Mouse (Mus musculus) mesoderm, embryonic 11.5 days (tissue): ENCODE results near the gene Tbc1d17.

Source experiments
- DNase-seq: peaks from one replicate; pipeline ENCODE4 v3.0.0-alpha.2; 2012; ENCODE audit warnings: low read depth, low spot score

Gene Tbc1d17

DNA sequence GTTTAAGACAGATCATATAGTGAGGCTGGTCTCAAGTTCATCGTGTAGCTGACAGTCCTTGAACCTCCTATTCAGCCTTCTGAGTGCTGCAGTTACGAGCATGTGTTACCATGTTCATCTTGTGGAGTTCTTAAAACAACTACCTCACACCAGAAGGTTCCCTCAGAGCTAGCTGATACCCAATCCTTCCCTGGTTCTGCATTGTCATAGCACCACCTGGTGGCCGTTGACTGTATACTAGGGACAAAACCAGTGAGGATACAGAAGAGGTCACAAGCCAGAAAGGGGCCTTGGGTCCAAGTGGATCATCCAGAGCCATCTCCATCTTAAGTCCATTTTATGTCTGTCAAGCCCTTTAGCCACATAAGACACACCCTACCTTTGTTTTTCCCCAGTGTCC is 24.0 kb downstream of the Tbc1d17 start:
- peak; percentile 79 for DNase-seq

DNA sequence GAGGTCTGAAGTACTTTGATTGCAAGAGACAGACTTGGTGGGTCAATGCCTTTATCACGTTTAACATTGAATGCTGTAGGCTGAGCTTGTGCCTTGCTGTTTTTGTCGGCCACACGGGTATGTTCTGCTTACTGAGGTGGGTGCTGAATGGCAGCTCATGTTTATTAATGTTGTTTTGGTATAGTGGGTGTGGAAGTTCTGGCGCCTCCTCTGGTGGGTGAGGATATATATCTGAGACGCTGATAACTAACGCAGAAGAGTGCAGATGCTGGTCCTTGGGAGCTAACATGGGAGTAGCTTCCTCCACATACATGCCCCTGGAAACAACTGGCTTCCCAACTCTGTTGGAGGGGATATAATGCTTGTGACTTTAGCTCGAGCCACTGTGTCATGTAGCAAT is 25.5 kb downstream of the Tbc1d17 start:
- DNase-seq, result no peak

DNA sequence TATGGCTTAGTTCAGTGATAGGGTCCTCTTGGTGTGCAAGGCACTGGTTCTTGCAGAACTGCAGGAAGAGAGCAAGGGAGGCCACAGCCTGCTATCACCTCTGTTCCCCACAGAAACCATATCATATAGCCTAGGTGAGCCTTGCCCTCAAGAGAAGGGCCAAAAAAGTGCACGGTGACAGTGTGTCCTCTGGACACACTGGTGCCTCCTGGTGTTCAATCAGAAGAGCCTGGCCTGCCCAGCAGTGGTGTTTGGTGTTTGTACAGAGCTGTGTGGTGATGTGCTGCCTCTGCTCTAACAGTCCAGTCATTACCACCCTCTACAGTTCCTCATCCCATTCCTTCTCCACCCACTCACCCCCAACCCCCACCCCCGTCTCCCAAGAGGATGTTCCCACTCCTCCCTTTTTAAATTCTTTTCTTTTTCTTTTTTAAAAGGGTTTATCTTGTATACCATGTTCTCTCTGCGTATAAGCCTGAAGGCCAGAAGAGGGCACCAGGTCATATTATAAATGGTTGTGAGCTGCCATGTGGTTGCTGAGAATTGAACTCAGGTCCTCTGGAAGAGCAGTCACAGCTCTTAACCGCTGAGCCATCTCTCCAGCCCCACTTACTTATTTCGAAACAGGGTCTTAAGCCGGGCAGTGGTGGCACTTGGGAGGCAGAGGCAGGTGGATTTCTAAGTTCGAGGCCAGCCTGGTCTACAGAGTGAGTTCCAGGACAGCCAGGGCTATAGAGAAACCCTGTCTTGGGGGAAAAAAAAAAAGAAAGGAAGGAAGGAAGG is 27.0 kb downstream of the Tbc1d17 start:
- no peak for DNase-seq

DNA sequence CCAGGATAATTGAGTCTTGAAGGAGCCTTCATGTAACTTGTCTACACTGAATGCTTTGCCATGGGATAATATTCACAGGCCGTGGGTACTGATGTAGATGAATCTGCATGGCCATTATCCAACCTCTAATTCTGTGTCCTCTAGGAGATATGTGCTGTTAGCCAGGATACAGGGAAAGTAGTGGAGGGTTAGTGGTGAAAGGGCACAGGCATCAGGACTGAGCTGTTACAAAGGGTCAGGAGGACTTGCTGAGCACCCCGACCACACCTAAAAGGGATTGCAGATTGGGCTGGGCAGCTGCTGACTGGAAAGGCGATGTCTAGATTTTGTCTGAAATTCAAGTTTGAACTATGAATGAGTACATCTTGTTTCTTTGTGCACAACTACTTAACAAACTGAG is 28.4 kb downstream of the Tbc1d17 start:
- no peak for DNase-seq

DNA sequence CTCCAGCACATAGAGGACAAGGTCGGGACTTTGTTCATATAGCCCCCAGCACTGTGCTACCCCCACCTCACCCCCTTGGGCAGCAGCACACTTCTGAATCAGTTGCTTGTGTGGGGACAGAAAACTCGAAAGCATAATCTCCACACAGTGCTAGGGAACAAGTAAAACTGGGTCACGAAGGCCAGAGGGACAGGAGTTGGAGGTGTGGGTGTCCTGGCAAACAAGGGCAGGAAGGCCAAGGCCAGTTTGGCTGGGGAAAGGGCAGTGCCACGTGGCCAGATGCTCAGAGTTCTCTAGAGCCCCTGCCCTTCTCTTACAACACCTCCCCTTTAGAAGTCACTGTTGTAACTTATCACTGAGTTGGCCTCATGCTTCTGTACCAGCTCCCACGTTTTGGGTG is 29.0 kb downstream of the Tbc1d17 start:
- no peak for DNase-seq

DNA sequence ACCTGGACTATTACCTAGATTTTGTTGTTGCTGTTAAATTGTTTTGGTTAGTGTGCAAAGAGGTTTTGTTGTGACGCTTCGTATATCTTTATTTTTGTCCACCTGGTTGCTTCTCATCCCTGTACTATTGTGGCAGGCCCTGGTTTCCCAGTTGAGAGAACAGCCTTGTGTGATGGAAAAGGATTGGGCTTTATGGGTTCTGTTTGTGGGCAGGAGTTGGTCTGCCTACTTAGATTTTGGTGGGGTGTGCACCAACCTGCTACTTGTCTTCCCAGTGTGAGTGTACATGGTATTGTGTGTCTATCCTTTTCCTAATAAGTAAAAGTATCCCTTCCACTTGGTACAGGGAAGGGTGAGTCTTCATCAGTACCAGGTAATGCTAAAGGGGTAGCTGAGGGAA is 29.5 kb downstream of the Tbc1d17 start:
- DNase-seq, result no peak

DNA sequence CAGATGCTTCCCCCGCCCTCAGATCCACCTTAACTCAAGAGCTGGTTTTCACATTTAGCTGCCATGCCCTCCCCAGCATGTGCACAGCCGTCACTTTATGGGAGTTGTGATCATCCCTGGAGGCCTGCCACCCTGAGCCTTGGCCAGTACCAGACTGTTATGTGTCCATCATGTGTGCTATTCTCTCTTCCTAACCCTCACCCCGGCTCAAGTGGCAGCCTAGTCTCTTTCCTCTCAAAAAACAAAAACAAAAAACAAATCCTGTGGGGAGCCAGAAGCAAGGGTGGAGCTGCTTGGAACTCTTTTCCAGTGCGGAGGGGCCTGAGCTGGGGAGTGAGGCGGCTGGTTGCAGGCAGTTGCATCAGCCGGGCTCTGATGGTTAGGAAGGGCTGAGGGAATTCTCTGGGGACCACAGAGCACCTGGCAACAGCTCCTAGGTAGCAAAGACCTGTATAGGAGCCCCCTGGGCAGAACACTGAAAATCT is 30.1 kb downstream of the Tbc1d17 start:
- DNase-seq, result no peak

DNA sequence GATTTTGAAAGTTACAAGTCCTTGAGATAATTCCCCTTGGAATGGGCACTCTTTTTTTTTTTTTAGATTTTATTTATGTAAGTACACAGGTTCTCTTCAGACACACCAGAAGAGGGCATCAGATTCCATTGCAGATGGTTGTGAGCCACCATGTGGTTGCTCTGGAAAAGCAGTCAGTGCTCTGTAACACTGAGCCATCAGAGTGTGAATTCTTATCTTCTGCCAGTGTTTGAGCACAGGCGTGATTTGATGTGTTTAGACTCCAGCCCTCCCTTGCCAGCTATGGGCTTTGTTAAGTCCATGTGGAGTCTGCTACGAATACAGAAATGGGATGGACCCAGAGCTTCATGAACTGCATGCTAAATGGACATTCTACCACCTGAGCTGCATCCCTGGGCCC is 30.7 kb downstream of the Tbc1d17 start:
- no peak for DNase-seq

DNA sequence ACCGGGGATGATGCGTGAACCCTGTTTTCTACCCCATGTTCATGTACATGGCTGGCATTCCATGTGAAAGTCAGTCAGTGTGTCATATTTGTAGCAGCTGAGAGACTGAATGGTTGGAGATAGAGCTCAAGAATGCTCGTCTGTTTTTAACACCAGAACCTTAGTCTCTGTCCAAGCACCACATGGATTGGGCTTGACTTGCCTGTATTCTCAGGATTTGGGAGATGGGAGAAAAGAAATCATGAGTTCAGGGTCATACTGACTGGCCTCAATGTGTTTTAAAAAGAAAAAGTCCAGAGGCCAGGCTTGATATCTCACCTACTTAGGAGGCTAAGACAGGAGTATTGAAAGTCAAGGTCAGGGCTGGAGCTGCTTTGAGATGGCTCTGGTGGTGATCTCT is 31.4 kb downstream of the Tbc1d17 start:
- DNase-seq, result no peak

DNA sequence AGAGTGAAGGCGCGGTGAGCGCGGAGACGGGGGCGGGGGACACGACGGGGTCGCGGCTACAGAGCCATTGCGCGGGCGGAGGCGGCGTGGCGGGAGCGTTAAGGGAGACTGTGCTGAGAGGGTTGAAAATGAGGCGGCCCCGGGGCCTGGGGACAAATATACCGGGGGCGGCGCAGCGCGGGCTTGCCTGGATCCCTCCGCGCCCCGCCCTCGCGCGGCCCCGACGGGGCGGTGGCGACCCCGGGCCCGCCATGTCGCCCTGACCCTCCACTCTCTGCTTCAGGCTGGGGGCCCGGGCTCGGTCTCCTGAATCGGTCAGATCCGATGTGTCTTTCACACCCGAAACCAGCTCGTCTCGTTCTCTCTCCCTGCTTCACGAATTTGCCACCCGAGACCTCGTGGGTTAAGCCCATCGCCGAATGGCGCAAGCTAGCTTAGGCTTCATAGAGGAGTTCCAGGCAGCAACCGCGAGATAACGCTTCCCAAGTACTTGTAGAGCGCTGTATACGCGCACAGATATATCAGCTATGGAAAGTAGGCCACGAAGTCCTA is 32.3 kb downstream of the Tbc1d17 start, which contains the start of gene Atf5:
Atf5 (minus strand) TSS at position 189 of the 552 bp plus-strand sequence.
- peak; percentile 61 for DNase-seq

DNA sequence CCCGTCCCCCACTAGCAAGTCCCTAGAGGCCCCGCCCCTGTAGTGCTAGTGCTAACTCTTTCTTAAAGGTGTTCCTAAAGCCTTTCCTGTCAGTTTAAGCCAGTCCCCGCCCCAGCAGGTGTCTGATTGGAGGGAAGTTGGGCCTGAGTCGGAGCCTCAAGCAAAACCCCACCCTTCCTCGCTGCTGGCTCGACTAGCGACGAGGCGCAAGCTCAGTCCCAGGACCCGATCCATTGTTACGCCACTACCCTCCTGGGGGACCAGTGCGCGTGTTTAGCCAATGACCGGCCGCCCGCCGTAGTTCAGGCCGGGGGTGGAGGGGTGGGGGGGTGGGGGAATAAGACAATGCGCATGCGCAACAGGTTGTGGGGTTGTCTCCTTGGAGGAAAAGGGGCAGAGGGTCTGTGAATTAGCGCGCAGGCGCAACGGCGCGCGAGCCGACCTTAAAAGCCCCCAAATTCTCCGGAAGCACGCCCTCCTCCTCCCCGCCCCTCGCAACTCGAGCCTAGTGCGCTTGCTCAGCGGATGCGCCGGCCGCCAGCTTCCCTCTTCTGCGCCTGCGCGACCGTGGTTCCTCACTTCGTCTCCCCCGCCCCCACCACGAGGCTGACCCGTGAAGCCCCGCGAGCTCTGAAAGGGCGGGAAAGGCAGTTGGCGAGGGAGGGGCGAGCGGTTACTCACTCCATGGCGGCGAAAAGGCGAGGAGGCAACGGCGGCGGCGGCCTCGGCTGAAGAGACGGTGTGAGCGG is 33.0 kb downstream of the Tbc1d17 start, which contains the start of the genes Nup62 and Il4i1:
Nup62 (plus strand) TSS at position 368 of the 749 bp plus-strand sequence.
Il4i1 (plus strand) TSS at position 667 of the 749 bp plus-strand sequence.
- DNase-seq, result peak; percentile 100

DNA sequence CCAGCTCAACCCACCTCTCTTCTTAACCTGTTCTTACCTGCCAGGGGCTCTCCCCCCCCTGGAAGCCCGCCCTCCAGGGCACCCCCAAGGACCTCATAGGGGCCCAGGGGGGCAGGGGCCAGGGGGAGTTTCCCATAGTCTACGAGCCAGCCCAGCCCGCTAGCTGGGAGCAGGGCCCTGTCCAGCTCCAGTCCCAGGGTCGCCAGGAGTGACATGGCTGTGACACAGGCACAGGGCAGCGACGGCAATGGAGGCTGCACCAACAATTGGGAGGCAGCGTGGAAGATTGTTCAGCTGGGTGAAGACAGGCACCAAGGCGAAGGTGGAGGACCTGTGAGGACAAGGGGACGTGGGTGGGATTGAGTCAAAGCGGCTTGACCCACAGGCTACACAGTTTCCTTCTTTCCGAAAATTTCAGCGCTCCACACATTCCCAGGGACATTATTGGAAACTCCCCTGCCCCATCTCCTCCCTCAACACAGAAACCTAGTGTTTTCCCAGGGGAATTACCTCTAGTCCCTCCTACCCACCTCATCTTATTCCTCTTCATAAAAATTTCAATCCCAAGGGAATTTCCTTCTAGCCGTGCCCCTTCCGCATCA is 33.8 kb downstream of the Tbc1d17 start:
- no peak for DNase-seq

DNA sequence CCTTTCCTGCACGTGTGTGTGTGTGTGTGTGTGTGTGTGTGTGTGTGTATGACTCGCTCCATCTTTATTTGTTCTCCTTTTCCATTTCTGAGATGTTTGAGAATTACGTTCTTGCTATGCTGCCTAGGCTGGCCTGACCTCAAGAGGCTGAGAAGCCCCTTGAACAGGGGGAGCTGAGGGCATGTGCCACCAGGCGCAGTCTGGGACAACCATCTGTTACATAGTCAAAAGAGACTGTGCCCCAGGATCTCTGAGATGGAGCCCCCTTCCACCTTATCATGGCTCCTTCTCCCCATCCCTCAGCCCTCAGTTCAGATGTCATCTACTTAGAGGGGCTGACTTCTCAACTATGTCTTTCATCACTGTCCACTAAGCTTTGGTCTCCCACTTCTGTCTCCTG is 34.5 kb downstream of the Tbc1d17 start:
- DNase-seq, result no peak

DNA sequence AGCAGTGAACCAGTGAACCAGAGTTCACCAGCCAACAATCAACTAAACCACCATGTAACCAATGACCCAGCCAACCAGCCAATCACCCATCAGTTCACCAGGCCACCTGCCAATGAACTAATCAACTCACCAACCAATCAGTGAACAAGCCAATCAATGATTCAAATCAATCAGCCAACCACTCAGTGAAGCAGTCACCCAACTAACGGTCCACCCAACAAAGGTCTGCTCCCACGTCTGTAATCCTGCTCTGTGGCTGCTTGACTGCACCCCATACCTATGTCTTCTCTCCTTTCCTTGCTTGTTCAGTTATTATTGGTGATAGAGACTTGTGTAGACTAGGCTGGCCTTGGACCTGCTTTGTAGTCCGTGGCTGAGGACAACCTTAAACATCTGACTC is 34.9 kb downstream of the Tbc1d17 start:
- no peak for DNase-seq

DNA sequence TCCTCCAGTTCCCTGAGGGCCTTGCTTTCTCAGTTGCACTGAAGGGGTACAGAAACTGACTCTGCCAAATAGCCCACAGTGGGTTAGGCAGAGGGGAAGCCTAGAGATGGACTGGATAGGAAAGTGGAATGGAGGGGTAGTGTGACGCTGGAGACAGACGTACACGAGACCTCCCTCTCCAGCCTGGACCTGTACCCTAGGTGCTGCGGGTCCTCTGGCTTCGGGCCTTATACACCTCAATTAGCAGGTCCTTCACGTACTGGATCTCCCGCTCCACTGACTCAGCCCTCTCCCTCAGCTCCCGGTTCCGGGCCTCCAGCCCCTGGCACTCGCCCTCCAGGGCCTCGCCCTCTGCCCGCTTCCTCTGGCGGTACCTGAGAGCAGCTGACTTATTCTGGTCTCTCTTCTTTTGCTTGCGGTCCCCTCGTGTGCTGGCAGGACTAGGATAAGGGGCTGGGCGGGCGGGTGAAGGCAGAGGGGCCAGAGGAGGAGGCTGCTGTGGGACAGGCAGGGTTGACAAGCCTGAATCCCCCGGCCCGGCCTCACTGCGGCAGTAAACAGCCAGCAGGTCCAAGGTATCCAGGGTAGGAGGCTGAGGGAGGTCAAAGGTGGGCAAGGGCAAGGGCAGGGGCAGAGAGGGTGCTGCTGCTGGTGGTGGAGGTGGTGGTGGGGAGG is 36.1 kb downstream of the Tbc1d17 start:
- no peak for DNase-seq

DNA sequence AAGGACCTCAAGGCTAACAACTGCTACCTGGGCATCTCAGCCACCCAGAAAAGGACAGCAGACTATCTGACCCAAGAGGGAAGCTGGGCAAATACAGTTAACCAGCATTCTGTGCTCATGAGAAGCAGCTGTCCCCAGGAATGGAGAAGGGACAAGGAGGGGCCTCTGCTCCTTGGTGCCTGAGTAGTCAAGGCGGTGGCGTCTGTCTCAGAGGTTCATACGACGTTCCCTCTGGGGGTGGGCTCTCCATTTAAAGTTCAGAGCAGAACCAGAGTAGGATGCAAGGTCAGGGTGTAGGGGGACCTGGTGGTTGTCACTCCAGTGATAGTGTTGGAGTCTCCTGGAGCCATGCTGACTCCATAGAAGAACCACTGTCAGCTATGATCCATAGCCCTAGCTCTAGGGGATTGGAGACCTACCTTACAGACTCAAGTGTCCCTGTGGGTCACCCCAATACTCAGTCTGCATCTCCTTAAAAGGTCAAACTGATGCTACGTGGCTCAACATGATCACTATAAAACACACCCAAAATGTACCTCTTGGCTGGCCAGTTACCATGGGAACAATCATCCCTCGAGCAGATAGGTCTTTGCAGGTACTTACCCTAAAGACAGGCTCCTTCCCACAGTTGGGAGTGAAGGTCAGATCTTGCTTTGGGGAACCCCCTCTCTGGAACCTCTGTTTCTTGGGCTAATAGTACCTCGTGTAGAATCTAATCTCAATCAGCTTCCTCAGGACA is 37.9 kb downstream of the Tbc1d17 start:
- no peak for DNase-seq

DNA sequence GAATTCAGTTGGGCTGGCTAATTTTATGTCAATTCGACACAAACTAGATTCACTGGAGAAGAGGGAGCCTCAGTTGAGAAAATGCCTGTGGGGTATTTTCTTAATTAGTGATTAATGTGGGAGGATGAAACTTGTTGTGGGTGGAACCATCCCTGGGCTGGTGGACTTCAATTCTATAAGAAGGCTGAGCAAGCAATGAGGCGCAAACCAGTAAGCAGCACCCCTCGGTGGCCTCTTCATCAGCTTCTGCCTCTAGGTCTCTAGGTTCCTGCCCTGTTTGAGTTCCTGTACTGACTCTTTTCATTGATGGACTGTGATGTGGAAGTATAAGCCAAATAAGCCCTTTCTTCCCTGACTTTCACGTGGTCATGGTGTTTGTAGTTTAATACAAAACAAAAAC is 38.5 kb downstream of the Tbc1d17 start:
- no peak for DNase-seq

DNA sequence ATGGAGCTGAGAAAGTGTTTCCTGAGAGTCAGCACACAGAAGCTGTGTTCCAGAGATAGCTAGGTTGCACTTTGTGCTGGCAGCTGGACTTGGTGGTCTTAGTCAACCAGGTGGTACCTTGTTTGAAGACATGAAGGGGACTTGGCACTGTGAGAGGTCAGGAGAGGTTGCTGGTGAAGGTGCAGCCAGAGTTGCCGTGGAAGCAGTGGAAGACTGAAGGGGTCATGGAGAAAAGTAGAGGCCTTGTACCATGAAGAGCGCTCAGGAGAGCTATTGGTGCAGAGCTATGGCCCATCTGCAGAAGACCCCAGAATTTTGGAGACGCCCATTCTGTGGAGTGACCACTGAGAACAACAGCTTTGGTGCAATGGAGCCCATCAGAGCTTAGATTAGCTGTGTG is 39.4 kb downstream of the Tbc1d17 start:
- no peak for DNase-seq

DNA sequence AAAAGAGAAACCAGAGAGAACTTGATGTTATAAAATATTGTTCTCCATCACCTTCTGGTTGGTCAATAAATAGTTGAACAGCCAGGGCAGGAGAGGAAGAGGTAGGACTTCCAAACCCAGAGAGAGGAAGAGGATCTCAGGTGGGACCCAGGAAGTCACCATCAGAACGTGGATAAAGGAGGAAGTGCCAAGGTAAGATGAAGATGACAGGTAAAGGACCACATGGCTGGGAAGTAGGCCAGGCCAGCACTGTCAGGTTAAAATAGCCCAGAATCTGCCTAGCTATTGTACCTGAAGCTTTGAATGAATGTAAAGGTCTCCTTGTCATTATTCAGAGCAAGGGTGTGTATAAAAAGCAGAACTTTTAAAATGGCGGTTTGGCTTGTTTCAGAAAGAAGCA is 40.0 kb downstream of the Tbc1d17 start:
- DNase-seq, result no peak

DNA sequence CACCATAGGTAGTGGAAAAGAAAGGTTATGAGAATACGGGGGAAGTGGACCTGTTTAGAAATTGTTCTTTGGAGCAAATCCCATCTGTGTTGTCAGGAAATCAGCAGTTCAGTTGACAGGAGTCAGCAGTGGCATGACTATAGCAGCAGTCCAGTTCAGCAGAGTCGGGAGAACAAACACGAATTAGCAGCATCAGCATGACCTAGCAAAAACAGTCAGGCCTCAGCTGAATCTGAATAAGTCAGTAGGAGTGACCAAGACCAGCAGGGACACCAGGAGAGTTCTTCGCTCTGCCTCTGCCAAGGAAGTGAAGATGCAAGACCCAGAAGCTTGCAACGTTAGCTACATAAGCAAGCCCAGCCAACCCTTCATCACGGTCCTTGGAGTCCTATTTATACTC is 56.1 kb downstream of the Tbc1d17 start:
- no peak for DNase-seq

DNA sequence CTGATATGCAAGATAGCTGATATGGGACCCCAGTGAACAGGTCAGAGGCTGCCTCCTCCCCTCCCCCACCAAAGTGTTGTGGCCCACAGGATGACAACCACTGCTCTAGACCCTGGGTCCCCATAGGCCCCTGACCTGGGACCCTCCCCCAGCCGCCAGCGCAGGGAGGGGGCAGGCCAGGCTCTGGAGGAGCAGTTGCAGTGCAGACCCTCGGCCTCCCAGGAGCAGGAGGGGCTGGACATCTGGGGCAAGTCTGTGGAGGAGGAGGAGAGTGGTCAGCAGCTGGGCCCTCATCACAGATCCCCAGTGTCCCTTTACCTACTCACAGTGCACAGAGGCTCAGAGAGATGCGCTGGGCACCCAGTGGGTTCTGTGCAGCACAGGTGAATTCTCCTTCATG is 58.8 kb downstream of the Tbc1d17 start:
- no peak for DNase-seq
